Mouse (Mus musculus): ENCODE results near the gene Speg.

The Speg gene

DNA sequence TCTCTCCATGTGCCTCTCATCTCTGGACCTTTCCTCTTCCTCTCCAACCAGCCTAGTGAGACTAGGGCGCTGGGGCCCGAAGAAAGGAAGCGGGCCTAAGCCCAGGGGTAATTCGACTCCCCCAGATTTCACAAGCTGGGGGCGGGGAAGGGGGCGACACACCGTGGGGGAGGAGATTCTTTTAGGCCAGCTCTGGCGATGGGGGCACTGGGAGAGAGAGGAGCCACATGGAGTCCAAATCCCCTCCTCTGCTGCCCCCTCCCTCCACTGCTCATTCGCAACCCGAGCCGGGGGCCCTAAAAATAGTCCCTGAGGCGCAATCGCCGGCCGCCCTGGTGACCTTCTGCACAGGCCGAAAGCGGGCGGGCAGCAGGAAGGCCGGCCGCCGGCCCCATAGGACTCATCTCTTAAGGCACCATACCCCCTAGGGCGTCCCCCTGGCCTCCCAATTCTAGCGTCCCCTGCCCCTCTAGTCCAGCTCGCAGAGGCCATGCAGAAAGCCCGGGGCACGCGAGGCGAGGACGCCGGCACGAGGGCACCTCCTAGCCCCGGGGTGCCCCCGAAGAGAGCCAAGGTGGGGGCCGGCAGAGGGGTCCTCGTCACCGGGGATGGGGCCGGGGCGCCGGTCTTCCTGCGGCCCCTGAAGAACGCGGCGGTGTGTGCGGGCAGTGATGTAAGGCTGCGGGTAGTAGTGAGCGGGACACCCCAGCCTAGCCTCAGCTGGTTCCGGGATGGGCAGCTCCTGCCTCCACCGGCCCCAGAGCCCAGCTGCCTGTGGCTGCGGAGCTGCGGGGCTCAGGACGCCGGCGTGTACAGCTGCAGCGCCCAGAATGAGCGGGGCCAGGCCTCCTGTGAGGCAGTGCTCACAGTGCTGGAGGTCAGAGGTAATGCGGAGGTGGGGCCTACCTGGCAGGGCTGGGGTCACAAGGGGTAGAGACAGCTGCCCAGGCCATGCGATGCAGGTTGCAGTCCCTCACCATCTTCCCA, at the start of gene Speg:
TSS of gene Speg (plus strand) at position 348 of the 987 bp plus-strand sequence.
- DNase-seq = no peak

DNA sequence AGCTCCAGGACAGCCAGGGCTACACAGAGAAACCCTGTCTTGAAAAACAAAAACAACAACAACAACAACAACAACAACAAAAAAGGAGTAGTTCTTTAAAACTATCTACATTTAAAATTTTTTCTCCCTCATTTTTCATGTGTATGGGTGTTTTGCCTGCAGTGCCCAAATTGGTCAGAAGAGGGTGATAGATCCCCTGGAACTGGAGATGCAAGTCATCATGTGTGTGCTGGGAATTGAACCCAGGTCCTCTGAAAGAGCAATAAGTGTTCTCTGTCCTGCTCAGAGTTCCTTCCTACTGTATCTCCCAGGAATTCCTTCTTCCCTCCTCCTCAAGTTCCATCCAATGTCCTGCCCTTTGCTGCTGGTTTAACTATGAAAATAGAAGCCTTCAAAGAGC, 47.6 kb upstream of the Speg start:
- DNase-seq = no peak

DNA sequence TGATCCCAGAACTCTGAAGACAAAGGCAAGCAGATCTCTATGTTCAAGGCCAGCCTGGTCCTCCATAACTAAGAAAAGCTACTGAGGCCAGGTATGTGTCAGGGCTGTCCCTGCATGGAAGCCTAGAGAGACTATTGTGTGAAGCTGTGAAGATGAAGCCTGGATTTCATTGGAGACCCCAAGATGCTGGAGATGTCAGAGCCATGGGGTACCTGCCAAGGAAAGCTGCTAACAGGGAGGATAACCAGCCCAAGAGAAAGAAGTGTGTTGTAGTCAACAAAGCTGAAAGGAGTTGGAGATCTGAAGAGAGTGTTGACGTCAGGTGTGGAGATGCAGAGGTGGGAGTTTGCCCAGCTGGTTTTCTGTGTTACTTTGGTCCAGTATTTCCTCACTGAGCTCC, 43.8 kb upstream of the Speg start:
- DNase-seq = no peak

GRCm38 (mm10) chr1:75336461-75336860, 38.6 kb upstream of the Speg start:
- DNase-seq = no peak

- DNase-seq = no peak
Measured at GRCm38 (mm10) chr1:75337097-75337496, 38.0 kb upstream of the Speg start.

DNA sequence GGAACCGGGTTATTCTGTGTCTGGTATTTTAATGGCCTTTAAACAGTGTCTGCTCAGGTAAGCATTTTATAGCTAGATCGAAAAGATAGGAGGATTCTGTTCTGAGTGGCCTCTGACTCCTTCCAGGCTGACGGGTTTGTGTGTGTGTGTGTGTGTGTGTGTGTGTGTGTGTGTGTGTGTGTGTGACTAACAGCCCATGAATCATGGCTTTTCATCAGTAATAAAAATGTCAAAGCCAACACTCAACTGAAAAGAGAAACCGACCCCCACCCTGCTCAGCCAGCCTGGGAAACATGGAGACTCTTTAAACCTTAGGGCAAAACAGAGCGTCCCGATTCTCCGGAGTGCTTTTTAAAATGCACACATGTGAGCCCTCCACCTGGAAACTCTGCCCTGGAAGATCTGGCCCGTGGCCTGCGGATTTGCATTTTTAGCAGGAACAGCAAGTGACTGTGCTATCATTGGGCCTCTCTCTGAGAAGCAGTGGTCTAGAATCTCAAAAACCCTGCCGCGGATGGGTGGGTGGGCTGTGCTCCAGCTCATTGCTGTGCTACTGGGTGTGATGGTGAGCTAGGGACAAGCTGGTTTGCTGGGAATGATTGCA, 36.9 kb upstream of the Speg start:
- no peak for DNase-seq

- DNase-seq = no peak
Measured at GRCm38 (mm10) chr1:75339337-75339736, 35.8 kb upstream of the Speg start.

GRCm38 (mm10) chr1:75340519-75340918, 34.6 kb upstream of the Speg start:
- no peak for DNase-seq

DNA sequence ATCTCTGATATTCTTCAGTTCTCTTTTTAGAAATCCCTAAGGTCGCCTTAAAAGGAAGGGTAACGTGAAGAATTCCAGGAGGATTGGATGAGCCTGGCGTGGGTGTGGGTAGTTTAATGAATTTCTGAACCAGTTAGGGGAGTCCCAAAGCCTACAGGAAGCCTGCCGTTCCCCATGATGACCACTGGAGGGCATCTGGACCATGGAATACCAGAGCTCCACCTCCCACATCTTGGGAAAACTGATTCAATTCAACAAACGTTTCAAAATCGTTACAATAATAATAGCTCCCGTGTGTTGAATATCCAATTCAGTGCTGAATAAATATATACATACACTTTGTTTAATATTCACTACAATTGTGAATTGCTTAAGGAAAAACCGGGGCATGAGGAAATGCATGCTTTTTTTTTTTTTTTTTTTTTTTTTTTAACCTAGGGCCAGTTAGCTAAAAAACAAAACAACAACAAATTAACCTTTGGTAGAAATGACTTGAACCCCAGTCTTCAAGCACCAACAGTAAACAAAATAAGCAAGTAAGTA, 32.2 kb upstream of the Speg start:
- DNase-seq = peak; percentile 77

DNA sequence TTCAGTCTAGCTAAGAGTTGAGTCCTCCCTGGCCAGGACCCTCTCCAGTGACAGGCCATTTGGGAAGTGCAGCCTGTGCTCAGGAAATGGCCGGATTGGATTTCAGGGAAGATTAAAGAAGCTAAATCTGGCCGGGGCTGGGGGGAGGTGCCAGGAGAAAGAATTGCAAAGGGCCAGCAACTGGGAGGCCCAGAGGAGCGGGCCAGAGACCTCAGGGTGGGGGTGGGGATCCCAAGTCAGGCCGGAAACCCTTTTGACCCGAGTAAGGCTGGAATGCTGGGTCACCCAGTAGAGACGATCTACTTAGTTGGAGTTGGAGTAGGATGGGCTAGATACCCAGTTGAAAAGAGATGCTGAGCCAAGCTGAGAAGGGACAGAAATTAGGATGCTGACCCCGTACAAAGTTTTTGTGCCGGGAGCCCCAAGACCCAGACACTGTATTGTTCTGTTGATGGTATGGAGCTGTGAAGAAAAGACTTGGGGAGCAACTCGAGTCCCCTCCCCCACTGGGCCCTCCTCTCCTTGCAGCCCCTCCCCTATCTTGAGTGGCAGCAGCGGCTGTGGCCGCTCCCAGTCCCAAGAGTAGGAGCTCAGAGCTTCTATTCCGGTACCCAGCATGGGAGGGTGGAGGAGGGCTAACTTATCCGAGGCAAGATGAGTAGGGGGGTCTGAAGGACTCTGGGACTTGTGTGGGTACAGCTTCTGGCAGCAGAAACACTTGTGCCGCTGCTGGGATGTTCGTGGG, 30.6 kb upstream of the Speg start:
- DNase-seq = no peak

DNA sequence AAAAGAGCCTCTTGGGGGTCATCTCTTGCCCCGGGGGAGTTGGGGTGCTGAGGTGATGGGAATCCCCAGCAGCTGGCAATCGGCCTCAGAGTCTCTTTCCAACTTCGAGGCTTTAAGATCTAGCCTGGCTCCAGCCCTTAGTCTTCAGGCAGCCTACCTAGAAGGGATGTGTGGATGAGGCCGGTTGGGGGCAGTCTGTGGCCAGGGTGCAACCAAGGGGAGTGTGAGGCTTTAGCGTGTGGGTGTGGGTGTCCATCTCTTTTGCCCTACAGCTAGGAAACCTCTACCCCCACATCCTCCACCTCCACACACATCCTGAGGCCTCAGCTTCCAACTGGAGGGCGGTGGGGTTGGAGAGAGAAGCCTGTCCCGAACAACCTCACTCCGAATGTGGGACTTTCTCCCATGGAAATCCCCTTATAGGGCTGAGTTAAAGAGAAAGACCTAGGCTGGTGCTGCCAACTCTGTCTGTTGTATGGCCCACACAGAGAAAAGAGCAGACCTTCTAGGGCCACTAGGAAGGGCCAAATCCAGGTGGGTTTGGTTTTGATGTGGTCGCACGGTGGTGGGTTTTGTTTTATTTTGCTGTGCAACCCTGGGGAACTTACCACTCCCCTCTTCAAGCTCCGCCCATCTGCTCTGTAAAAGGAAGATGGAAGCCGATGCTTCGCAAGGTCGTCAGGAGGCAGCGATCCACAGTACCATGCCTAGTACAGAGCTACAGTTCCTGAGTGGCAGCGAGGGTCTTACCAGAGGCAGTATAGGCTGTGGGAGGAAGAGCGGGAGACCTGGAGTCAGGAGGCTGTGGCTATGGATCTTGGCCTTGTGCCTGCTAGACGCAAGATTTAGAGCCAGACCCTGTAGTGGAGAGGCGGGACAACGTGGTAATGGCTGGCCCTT, 29.8 kb upstream of the Speg start:
- no peak for DNase-seq

GRCm38 (mm10) chr1:75347279-75347678, 27.8 kb upstream of the Speg start:
- no peak for DNase-seq

DNA sequence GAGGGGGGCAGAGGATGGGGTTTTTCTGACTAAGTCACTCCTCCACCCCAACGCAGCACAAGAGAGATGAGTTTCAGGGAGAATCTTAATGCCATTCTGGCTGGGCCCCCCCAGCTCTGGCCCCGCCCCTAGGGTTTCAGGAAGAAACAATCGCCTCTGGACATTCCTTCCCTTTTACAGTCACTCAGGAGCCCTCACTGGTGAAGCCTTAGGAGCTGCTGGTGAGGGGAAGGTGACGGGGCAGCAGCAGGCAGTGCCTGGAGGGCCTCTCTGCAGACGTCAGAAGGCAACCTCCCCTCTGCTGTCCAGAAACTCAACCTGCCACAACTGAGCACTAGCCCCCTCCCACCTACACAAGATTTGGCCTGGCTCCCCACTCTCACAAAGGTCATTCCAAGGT, 25.8 kb upstream of the Speg start:
- DNase-seq = no peak

GRCm38 (mm10) chr1:75357261-75357660, 17.8 kb upstream of the Speg start:
- peak; percentile 65 for DNase-seq

DNA sequence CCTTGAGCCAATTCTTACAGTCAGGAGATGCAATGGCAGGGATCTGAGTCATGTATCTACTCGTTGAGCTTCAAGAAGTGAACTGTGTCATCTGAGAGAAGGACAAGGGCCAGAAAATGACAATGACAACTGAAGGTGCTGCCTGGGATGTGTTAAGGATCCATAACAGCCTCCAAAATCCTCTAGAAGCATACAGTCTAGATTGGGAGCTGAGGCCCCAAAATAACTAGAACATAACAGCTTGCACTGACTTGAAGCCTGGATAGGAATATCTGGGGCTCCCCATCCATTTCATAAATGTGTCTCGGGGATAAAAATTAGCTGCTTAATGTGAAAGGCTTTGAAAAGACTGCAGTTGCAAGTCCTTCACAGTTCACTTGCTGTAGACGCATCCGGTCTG, 17.1 kb upstream of the Speg start:
- DNase-seq = no peak

GRCm38 (mm10) chr1:75359346-75359745, 15.8 kb upstream of the Speg start:
- no peak for DNase-seq

DNA sequence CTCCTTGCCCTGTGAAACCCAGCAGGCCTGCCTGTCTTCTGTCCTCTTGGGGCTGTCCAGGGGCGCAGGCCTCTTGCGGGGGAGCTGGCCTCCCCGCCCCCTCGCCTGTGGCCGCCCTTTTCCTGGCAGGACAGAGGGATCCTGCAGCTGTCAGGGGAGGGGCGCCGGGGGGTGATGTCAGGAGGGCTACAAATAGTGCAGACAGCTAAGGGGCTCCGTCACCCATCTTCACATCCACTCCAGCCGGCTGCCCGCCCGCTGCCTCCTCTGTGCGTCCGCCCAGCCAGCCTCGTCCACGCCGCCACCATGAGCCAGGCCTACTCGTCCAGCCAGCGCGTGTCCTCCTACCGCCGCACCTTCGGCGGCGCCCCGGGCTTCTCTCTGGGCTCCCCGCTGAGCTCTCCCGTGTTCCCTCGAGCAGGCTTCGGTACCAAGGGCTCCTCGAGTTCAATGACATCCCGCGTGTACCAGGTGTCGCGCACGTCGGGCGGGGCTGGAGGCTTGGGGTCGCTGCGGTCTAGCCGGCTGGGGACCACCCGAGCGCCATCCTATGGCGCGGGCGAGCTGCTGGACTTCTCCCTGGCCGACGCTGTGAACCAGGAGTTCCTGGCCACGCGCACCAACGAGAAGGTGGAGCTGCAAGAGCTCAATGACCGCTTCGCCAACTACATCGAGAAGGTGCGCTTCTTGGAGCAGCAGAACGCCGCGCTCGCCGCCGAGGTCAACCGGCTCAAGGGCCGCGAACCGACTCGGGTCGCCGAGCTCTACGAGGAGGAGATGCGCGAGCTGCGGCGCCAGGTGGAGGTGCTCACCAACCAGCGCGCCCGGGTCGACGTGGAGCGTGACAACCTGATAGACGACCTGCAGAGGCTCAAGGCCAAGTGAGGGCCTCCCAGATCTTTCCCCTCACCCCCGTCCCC, 14.7 kb upstream of the Speg start, which contains the start of gene Des:
TSS of gene Des (plus strand) at position 218 of the 920 bp plus-strand sequence.
- no peak for DNase-seq

DNA sequence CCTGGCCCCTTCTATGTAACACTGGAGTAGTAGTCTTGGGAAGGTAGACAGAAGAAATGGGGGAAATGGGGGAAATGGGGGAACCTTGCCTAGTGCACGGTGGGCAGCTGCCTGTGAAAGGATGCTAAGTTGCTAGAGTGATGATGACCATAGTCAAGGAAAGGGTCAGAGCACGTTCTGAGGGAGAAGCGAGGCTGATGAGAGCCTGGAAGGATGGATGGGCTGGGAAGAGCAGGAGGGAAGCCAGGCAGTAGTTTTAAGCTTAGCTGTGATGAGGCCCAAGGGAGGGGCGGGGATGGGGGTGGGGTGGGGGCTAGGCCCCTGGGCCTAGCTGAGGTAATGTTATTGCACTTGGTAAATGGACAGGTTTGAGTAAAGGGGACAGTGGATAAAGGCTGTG, 14.0 kb upstream of the Speg start:
- no peak for DNase-seq

DNA sequence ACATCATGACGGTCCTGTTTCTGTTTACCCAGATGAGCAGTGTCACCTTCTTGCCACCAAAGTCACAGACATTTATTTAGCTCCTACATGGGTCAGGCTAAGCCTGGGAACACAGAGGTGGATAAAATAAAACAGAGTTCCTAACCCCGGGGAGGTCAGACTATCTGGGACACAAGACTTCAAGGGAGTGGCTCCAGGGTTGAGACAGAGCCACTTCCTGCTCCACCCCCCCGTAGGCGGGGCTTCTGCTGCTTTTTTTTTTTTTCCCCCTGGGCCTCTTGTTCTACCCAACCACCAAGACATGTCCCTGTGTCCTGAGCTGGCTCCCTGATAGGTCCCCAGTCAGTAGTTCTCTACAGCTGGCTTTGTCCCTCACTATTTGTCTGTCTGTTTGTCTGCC, 13.3 kb upstream of the Speg start:
- no peak for DNase-seq

GRCm38 (mm10) chr1:75363868-75364267, 11.2 kb upstream of the Speg start:
- DNase-seq = no peak
